In genomic region chr8:80494819-80495218, GRCm38 (mm10) we compare ENCODE assay signal across 14 mouse cellular contexts. TPM values are rescaled to one million over a fixed set of nuclear protein-coding genes. Genes with fewer than 3 reads are reported as not detected.
DNase-seq lines count a peak whose midpoint lies in the region; ATAC-seq and TF ChIP-seq lines count a peak whose summit lies in the region.
"Had no signal": no experiment of that assay in that cellular context is flagged by ENCODE, and none has a peak within 500 bp of the region (broad histone marks: within the 10 kb centered on the region; RNA-seq: fewer than 3 reads in every experiment).

No protein-coding gene starts in this region.

- no peaks in the 10 kb centered on the region for H3K4me1 ChIP-seq in lung, postnatal 0 days (ENCODE audit: insufficient read depth, low read depth, low read length)
- peaks cover 50% of the 10 kb centered on the region for H3K4me1 ChIP-seq in liver, embryonic 13.5 days (replicated peaks)

- no peaks in the 10 kb centered on the region for H3K27me3 ChIP-seq in lung, postnatal 0 days (replicated peaks; ENCODE audit: insufficient read depth, low read length)
- no peaks in the 10 kb centered on the region for H3K27me3 ChIP-seq in liver, embryonic 13.5 days
- H3K27me3 ChIP-seq: hindbrain, embryonic 15.5 days; neural tube, embryonic 13.5 days had no signal

- H3K4me2 ChIP-seq in lung, postnatal 0 days (replicated peaks; ENCODE audit: low read depth, low read length) = no peak overlapping the region
- H3K4me2 ChIP-seq in liver, embryonic 13.5 days = peak overlapping the region; percentile 50
- H3K4me2 ChIP-seq: hindbrain, embryonic 15.5 days; neural tube, embryonic 13.5 days had no signal

- H3K9ac ChIP-seq in lung, postnatal 0 days (replicated peaks; ENCODE audit: low read depth) = no peak overlapping the region
- H3K9ac ChIP-seq in liver, embryonic 13.5 days = peak overlapping the region; percentile 95
- H3K9ac ChIP-seq: hindbrain, embryonic 15.5 days; neural tube, embryonic 13.5 days had no signal

- ATAC-seq in lung, postnatal 0 days = peak; percentile 41; the same call in 1 of the 2 replicates
- ATAC-seq in erythroblast, adult 5-6 weeks (replicated peaks; ENCODE audit: low FRiP score, poor library complexity, severe bottlenecking) = peak; percentile 24; the same call in 1 of the 2 replicates
- peak; percentile 15 for ATAC-seq in liver, embryonic 13.5 days (ENCODE audit: low read depth)

- no peak for TF ChIP-seq CTCF in lung, postnatal 0 days (IDR thresholded peaks at IDR 0.05)

- 83% methylated on average over 5 of the region's 5 CpGs for WGBS in lung, postnatal 0 days
- WGBS in liver, embryonic 13.5 days (ENCODE audit: insufficient replicate concordance) = 25% methylated on average over 5 of the region's 5 CpGs

- no peak for TF ChIP-seq EP300 in lung, postnatal 0 days (IDR thresholded peaks at IDR 0.05)

- H3K27ac ChIP-seq in lung, postnatal 0 days (ENCODE audit: low read length) = no peak overlapping the region
- peak overlapping the region; percentile 96 for H3K27ac ChIP-seq in liver, embryonic 13.5 days
- H3K27ac ChIP-seq: hindbrain, embryonic 15.5 days; neural tube, embryonic 13.5 days had no signal

- H3K4me3 ChIP-seq in lung, postnatal 0 days (ENCODE audit: low read depth, low read length) = no peak overlapping the region
- H3K4me3 ChIP-seq in liver, embryonic 13.5 days (replicated peaks) = peak overlapping the region; percentile 78
- H3K4me3 ChIP-seq: hindbrain, embryonic 15.5 days; neural tube, embryonic 13.5 days had no signal

- H3K36me3 ChIP-seq in lung, postnatal 0 days (ENCODE audit: insufficient read depth, low read length) = no peaks in the 10 kb centered on the region
- peaks cover 43% of the 10 kb centered on the region for H3K36me3 ChIP-seq in liver, embryonic 13.5 days
- H3K36me3 ChIP-seq: hindbrain, embryonic 15.5 days; neural tube, embryonic 13.5 days had no signal

- no peaks in the 10 kb centered on the region for H3K9me3 ChIP-seq in lung, postnatal 0 days (ENCODE audit: low read length)
- no peaks in the 10 kb centered on the region for H3K9me3 ChIP-seq in liver, embryonic 13.5 days (replicated peaks)
- H3K9me3 ChIP-seq: hindbrain, embryonic 15.5 days; neural tube, embryonic 13.5 days had no signal

- DNase-seq in embryo, embryonic 10.5 days (ENCODE audit: low spot score) = peak; percentile 34
- no peak for DNase-seq in embryo, embryonic 11 days
- DNase-seq in lung, postnatal 0 days (ENCODE audit: low spot score) = no peak
- DNase-seq in lung, postnatal 36 days = no peak
- peak; percentile 56 for DNase-seq in liver, embryonic 13.5 days
- DNase-seq in layer of hippocampus, adult 11-12 months (ENCODE audit: low spot score) = no peak
- no peak for DNase-seq in adrenal gland, postnatal 25 days
- DNase-seq: kidney, postnatal 14 days; lung, postnatal 10 days; right cerebral cortex, postnatal 14 days had no signal

RNA-seq across cellular contexts. Expression of gene Gypa, which starts 1.2 kb away (rescaled TPM):
- 10.0 and 11.0 TPM in 2 replicates for polyA plus RNA-seq in lung, postnatal 0 days (2015; fragmentation: Nextera tagmentation; extraction: Ambion mirVana)
- 1,528 and 1,589 TPM in 2 replicates for total RNA-seq in erythroblast, adult 5-6 weeks (2015; ENCODE audit: low replicate concordance)
- total RNA-seq in erythroblast, adult 5-6 weeks (2017; ENCODE audit: low replicate concordance) = 1,490 and 2,036 TPM in 2 replicates
- 610 and 732 TPM in 2 replicates for polyA plus RNA-seq in liver, embryonic 13.5 days (2015; fragmentation: Nextera tagmentation; extraction: Ambion mirVana)
- total RNA-seq in adrenal gland, postnatal 25 days (2021) = 0.27 TPM in 1 of 2 replicates, not detected in the other
- polyA plus RNA-seq: gonadal fat pad, adult 2 months had no signal

Comparison
In these comparisons a context has a peak if more than half of its experiments do, and no peak if none do; other contexts are left out.
1. DNase-seq: peak in embryo, embryonic 10.5 days (single experiment) and liver, embryonic 13.5 days (single experiment); none in embryo, embryonic 11 days (single experiment), lung, postnatal 0 days (single experiment), lung, postnatal 36 days (single experiment), layer of hippocampus, adult 11-12 months (single experiment) and adrenal gland, postnatal 25 days (single experiment).
2. RNA of gene Gypa, which starts 1.2 kb away (total RNA-seq): 1,490 to 2,036 TPM in erythroblast, adult 5-6 weeks; 0.27 TPM in adrenal gland, postnatal 25 days; every median in the first group is over 1,000 times any median in the second.
3. Peak in every context shown above with its lines, with median percentiles within 50 percentile points of each other: ATAC-seq.